Mouse (Mus musculus): ENCODE measurements around the gene Plekho1. TPM values are rescaled to one million over a fixed set of nuclear protein-coding genes. Genes with fewer than 3 reads are reported as not detected.
"Not testable (repeated sequence)": the region's sequence is repeated elsewhere in the genome, so short reads cannot be mapped to it uniquely, and the experiment has no call there.

Plekho1 gene
- polyA plus RNA-seq, 1 experiment from 2014 or later = 85.6 TPM

- not testable (repeated sequence) for H3K27me3 ChIP-seq (ENCODE audit: control insufficient read depth, insufficient read depth, low read length); H3K9ac ChIP-seq (ENCODE audit: low read length); H3K4me1 ChIP-seq (replicated peaks; ENCODE audit: control insufficient read depth, insufficient read depth, low read length); DNase-seq (ENCODE audit: low spot score); ATAC-seq (replicated peaks; ENCODE audit: low FRiP score); H3K4me2 ChIP-seq (ENCODE audit: low read depth, low read length, severe bottlenecking); H3K36me3 ChIP-seq (ENCODE audit: control insufficient read depth, insufficient read depth, low read length); H3K9me3 ChIP-seq (ENCODE audit: control insufficient read depth, low read length); H3K27ac ChIP-seq (ENCODE audit: low read depth, low read length); H3K4me3 ChIP-seq (ENCODE audit: low read depth, low read length)
- WGBS = 88% methylated on average over 12 of the region's 12 CpGs
These were observed 41.1 kb downstream of the Plekho1 start for GRCm38 (mm10) chr3:95954648-95955173.

DNA sequence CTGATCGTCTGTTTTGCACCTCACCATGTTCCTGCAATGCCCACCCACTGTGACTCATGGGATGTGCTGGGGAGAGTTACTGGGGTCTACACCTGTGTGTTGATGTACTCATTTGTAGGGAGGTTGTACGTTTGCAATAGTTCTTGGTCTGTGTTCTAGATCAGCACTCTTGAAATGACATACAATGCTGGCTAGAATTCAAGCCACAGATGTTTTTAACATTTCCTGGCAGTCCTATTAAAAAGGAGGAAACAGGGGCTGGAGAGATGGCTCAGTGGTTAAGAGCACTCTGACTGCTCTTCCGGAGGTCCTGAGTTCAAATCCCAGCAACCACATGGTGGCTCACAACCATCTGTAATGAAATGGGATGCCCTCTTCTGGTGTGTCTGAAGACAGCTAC, 42.3 kb downstream of the Plekho1 start:
- H3K4me1 ChIP-seq (replicated peaks; ENCODE audit: control insufficient read depth, insufficient read depth, low read length) = peaks cover 6% of the 10 kb centered on the region; the same call in 1 of the 2 replicates
- no peak overlapping the region for H3K4me2 ChIP-seq (ENCODE audit: low read depth, low read length, severe bottlenecking)
- DNase-seq (ENCODE audit: low spot score) = no peak
- no peak for ATAC-seq (replicated peaks; ENCODE audit: low FRiP score)
- H3K4me3 ChIP-seq (ENCODE audit: low read depth, low read length) = no peak overlapping the region
- WGBS = 65% methylated on average over 3 of the region's 3 CpGs
- no peaks in the 10 kb centered on the region; the same call in 1 of the 2 replicates for H3K36me3 ChIP-seq (ENCODE audit: control insufficient read depth, insufficient read depth, low read length)
- no peaks in the 10 kb centered on the region for H3K27me3 ChIP-seq (ENCODE audit: control insufficient read depth, insufficient read depth, low read length)
- no peaks in the 10 kb centered on the region; the same call in 1 of the 2 replicates for H3K9me3 ChIP-seq (ENCODE audit: control insufficient read depth, low read length)
- H3K27ac ChIP-seq (ENCODE audit: low read depth, low read length) = peak overlapping the region; percentile 55
- no peak overlapping the region for H3K9ac ChIP-seq (ENCODE audit: low read length)

GRCm38 (mm10) chr3:95953023-95953422, 42.8 kb downstream of the Plekho1 start:
- Histone ChIP-seq H3K9ac (ENCODE audit: low read length) (no peak overlapping the region), H3K4me3 (ENCODE audit: low read depth, low read length) (no peak overlapping the region)

DNA sequence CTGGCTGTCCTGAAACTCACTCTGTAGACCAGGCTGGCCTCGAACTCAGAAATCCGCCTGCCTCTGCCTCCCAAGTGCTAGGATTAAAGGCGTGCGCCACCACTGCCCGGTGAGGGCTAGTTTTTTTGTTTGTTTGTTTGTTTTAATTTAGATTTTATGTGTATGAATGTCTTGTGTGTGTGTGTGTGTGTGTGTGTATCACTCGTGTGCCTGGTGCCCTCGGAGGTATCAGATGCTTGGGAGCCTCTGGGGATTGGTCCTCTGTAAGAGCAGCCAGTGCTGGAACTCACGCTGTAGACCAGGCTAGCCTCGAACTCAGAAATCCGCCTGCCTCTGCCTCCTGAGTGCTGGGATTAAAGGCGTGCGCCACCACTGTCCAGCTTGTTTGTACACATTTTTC, 44.2 kb downstream of the Plekho1 start:
- not testable (repeated sequence) for ATAC-seq (replicated peaks; ENCODE audit: low FRiP score); H3K27me3 ChIP-seq (ENCODE audit: control insufficient read depth, insufficient read depth, low read length); DNase-seq (ENCODE audit: low spot score); H3K36me3 ChIP-seq (ENCODE audit: control insufficient read depth, insufficient read depth, low read length); H3K9me3 ChIP-seq (ENCODE audit: control insufficient read depth, low read length); H3K4me1 ChIP-seq (replicated peaks; ENCODE audit: control insufficient read depth, insufficient read depth, low read length)
- Histone ChIP-seq H3K4me2 (ENCODE audit: low read depth, low read length, severe bottlenecking) (peak overlapping the region; percentile 70), H3K4me3 (ENCODE audit: low read depth, low read length) (peak overlapping the region; percentile 50), H3K9ac (ENCODE audit: low read length) (peak overlapping the region; percentile 73), H3K27ac (ENCODE audit: low read depth, low read length) (peak overlapping the region; percentile 97)
- 74% methylated on average over 12 of the region's 12 CpGs for WGBS

More at GRCm38 (mm10) chr3:95953023-95953422, 42.8 kb downstream of the Plekho1 start:
- Histone ChIP-seq H3K36me3 (ENCODE audit: control insufficient read depth, insufficient read depth, low read length) (no peaks in the 10 kb centered on the region; the same call in 1 of the 2 replicates), H3K4me2 (ENCODE audit: low read depth, low read length, severe bottlenecking) (no peak overlapping the region), H3K27me3 (ENCODE audit: control insufficient read depth, insufficient read depth, low read length) (no peaks in the 10 kb centered on the region), H3K4me1 (replicated peaks; ENCODE audit: control insufficient read depth, insufficient read depth, low read length) (peaks cover 6% of the 10 kb centered on the region; the same call in 1 of the 2 replicates), H3K9me3 (ENCODE audit: control insufficient read depth, low read length) (no peaks in the 10 kb centered on the region; the same call in 1 of the 2 replicates), H3K27ac (ENCODE audit: low read depth, low read length) (peak overlapping the region; percentile 55)
- no peak for ATAC-seq (replicated peaks; ENCODE audit: low FRiP score)
- no peak for DNase-seq (ENCODE audit: low spot score)

DNA sequence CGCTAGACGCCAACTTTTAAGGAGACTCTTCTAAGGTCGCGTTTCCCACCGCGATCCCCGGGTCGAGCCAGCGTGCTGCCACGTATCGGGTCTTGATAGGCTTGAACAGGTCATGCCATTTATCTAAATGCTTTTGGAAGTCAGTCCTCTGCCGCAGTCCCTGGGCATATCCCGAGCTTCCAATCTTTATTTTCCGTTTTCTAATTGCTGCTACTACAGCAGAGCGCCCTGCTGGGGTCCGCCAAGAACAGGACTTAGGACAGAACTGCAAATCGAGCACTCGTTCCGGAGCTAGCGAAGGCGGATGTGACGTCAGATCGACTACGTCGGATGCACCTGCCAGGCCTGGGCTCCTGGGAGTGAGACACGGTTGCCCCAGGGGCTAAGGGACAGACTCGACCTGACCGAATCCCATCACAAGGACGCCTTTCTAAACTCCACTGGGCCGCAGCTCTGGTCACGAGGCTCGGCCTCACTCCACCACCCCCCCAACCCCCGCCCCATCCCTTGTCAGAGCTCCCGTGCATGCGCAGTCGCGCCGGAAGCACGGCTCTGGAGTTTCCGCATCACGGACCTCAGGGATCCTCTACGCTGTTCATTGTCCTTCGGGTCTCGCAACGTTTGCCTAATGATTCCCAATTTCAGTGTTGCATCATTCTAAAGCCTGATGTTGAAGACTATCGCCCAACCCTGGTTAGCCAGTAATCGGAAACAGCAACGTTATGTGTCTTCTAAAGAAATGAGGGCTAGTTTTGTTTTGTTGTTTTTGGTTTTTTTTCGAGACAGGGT, 44.8 kb downstream of the Plekho1 start:
- peak overlapping the region; percentile 70 for H3K4me2 ChIP-seq (ENCODE audit: low read depth, low read length, severe bottlenecking)
- peaks cover 6% of the 10 kb centered on the region; the same call in 1 of the 2 replicates for H3K4me1 ChIP-seq (replicated peaks; ENCODE audit: control insufficient read depth, insufficient read depth, low read length)
- peak overlapping the region; percentile 50 for H3K4me3 ChIP-seq (ENCODE audit: low read depth, low read length)
- DNase-seq (ENCODE audit: low spot score) = peak; percentile 93
- no peaks in the 10 kb centered on the region for H3K27me3 ChIP-seq (ENCODE audit: control insufficient read depth, insufficient read depth, low read length)
- peak overlapping the region; percentile 73 for H3K9ac ChIP-seq (ENCODE audit: low read length)
- peak overlapping the region; percentile 97 for H3K27ac ChIP-seq (ENCODE audit: low read depth, low read length)
- H3K36me3 ChIP-seq (ENCODE audit: control insufficient read depth, insufficient read depth, low read length) = no peaks in the 10 kb centered on the region; the same call in 1 of the 2 replicates
- H3K9me3 ChIP-seq (ENCODE audit: control insufficient read depth, low read length) = no peaks in the 10 kb centered on the region; the same call in 1 of the 2 replicates
- peak; percentile 95 for ATAC-seq (replicated peaks; ENCODE audit: low FRiP score)
- WGBS = 1% methylated on average over 49 of the region's 49 CpGs

- Histone ChIP-seq H3K36me3 (ENCODE audit: control insufficient read depth, insufficient read depth, low read length) (peaks cover 5% of the 10 kb centered on the region), H3K9ac (ENCODE audit: low read length) (no peak overlapping the region), H3K4me2 (ENCODE audit: low read depth, low read length, severe bottlenecking) (no peak overlapping the region), H3K27ac (ENCODE audit: low read depth, low read length) (no peak overlapping the region), H3K27me3 (ENCODE audit: control insufficient read depth, insufficient read depth, low read length) (no peaks in the 10 kb centered on the region), H3K9me3 (ENCODE audit: control insufficient read depth, low read length) (no peaks in the 10 kb centered on the region), H3K4me3 (ENCODE audit: low read depth, low read length) (no peak overlapping the region), H3K4me1 (replicated peaks; ENCODE audit: control insufficient read depth, insufficient read depth, low read length) (peaks cover 5% of the 10 kb centered on the region; the same call in 1 of the 2 replicates)
- 91% methylated on average over 5 of the region's 5 CpGs for whole genome bisulfite sequencing
- DNase-seq (ENCODE audit: low spot score) = no peak
- no peak for ATAC-seq (replicated peaks; ENCODE audit: low FRiP score)
These were observed 47.5 kb downstream of the Plekho1 start for GRCm38 (mm10) chr3:95948325-95948724.

DNA sequence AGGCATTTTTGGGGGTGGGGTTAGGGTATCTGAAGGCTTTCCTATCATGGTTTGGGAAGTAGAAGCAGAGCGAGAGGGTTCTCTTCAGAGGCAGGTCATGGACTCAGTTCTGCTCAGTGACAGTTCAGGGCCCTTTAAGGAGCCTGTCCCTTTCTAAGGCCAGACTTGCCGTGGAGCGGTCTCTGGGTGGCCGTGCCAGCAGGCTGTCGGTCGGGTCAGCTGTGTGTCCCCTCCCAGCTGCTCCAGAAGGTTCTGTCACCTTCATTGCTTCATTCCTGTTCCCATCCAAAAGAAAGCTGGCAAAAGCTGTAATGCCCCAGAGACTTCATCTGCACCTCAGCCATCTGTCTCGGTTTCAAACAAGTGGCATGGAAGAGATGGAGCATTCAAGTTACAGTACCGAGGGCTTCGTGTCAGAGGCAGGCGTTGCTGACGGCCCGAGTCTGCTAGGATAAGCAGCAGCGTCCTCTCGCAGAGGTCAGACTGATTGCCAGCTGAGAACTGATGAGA, 50.0 kb downstream of the Plekho1 start:
- Histone ChIP-seq H3K4me1 (replicated peaks; ENCODE audit: control insufficient read depth, insufficient read depth, low read length) (no peaks in the 10 kb centered on the region), H3K27ac (ENCODE audit: low read depth, low read length) (no peak overlapping the region), H3K4me2 (ENCODE audit: low read depth, low read length, severe bottlenecking) (no peak overlapping the region), H3K9ac (ENCODE audit: low read length) (no peak overlapping the region), H3K4me3 (ENCODE audit: low read depth, low read length) (no peak overlapping the region), H3K36me3 (ENCODE audit: control insufficient read depth, insufficient read depth, low read length) (peaks cover 12% of the 10 kb centered on the region), H3K27me3 (ENCODE audit: control insufficient read depth, insufficient read depth, low read length) (no peaks in the 10 kb centered on the region), H3K9me3 (ENCODE audit: control insufficient read depth, low read length) (no peaks in the 10 kb centered on the region)
- no peak for DNase-seq (ENCODE audit: low spot score)
- WGBS = 87% methylated on average over 14 of the region's 14 CpGs
- no peak for ATAC-seq (replicated peaks; ENCODE audit: low FRiP score)

- Histone ChIP-seq H3K36me3 (ENCODE audit: control insufficient read depth, insufficient read depth, low read length) (peaks cover 16% of the 10 kb centered on the region), H3K4me3 (ENCODE audit: low read depth, low read length) (no peak overlapping the region), H3K27me3 (ENCODE audit: control insufficient read depth, insufficient read depth, low read length) (no peaks in the 10 kb centered on the region), H3K27ac (ENCODE audit: low read depth, low read length) (no peak overlapping the region), H3K9me3 (ENCODE audit: control insufficient read depth, low read length) (no peaks in the 10 kb centered on the region), H3K4me2 (ENCODE audit: low read depth, low read length, severe bottlenecking) (no peak overlapping the region), H3K9ac (ENCODE audit: low read length) (no peak overlapping the region), H3K4me1 (replicated peaks; ENCODE audit: control insufficient read depth, insufficient read depth, low read length) (no peaks in the 10 kb centered on the region)
- 94% methylated on average over 8 of the region's 8 CpGs for WGBS
- DNase-seq (ENCODE audit: low spot score) (no peak), ATAC-seq (replicated peaks; ENCODE audit: low FRiP score) (no peak)
These were observed 51.1 kb downstream of the Plekho1 start for GRCm38 (mm10) chr3:95944742-95945141.

All from forebrain, embryonic 11.5 days (tissue).